11 mouse cellular contexts compared by ENCODE assay signal in the genomic region with DNA sequence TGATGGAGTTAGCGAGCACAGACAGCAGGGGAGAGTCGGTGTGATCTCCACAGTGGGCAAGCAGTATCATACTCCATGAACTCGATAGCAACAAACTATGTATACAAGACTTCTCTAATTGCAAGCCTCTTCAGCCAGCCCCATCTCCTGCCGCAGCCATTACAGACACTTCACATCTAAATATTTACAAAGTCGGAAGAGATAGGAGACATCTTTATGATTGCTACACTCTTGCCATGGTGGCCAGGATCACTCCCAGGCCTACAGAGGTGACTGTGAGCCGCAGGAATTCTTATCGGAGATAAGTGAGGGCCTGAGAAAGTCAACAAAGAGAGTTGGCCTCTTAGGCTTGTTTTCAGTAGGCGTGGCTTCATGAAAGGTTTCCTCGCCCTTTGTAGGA. TPM values are rescaled to one million over a fixed set of nuclear protein-coding genes. Genes with fewer than 3 reads are reported as not detected.
"Had no signal": no experiment of that assay in that cellular context is flagged by ENCODE, and none has a peak within 500 bp of the region (broad histone marks: within the 10 kb centered on the region; RNA-seq: fewer than 3 reads in every experiment).

No protein-coding gene starts in this region.

- H3K36me3 ChIP-seq: kidney, embryonic 15.5 days; limb, embryonic 13.5 days; midbrain, embryonic 12.5 days had no signal

- H3K27me3 ChIP-seq: kidney, embryonic 15.5 days; limb, embryonic 13.5 days; midbrain, embryonic 12.5 days had no signal

- H3K4me3 ChIP-seq: kidney, embryonic 15.5 days; limb, embryonic 13.5 days; midbrain, embryonic 12.5 days had no signal

- H3K4me1 ChIP-seq: limb, embryonic 13.5 days; midbrain, embryonic 12.5 days had no signal

- H3K27ac ChIP-seq: kidney, embryonic 15.5 days; limb, embryonic 13.5 days; liver, embryonic 14.5 days; midbrain, embryonic 12.5 days had no signal

- DNase-seq: kidney, adult 18-20 months; kidney, postnatal 14 days; left cerebral cortex, postnatal 4 days; lung, adult 2 months; right cerebral cortex, postnatal 14 days; thymus, postnatal 36 days had no signal

- H3K9ac ChIP-seq: kidney, embryonic 15.5 days; limb, embryonic 13.5 days; liver, embryonic 14.5 days; midbrain, embryonic 12.5 days had no signal

- H3K9me3 ChIP-seq: kidney, embryonic 15.5 days; limb, embryonic 13.5 days; midbrain, embryonic 12.5 days had no signal

- H3K4me2 ChIP-seq: kidney, embryonic 15.5 days; limb, embryonic 13.5 days; midbrain, embryonic 12.5 days had no signal

RNA-seq across cellular contexts. Expression of a gene that starts 23.3 kb away (rescaled TPM):
- total RNA-seq: megakaryocyte-erythroid progenitor cell, adult 5-6 weeks had no signal
